Mouse (Mus musculus): ENCODE measurements around the gene Gm4871.

The Gm4871 gene

GRCm38 (mm10) chr5:144990481-144990880, 42.1 kb downstream of the Gm4871 start:
- no peak for DNase-seq (ENCODE audit: low read depth)

GRCm38 (mm10) chr5:144990051-144990450, 42.5 kb downstream of the Gm4871 start:
- DNase-seq (ENCODE audit: low read depth), result no peak

GRCm38 (mm10) chr5:144989061-144989405, 43.5 kb downstream of the Gm4871 start:
- DNase-seq (ENCODE audit: low read depth), result no peak

- DNase-seq (ENCODE audit: low read depth), result peak; percentile 92
Measured at GRCm38 (mm10) chr5:144988340-144989060, 44.1 kb downstream of the Gm4871 start.

GRCm38 (mm10) chr5:144987561-144987960, 45.0 kb downstream of the Gm4871 start:
- DNase-seq (ENCODE audit: low read depth), result no peak

- no peak for DNase-seq (ENCODE audit: low read depth)
Measured at GRCm38 (mm10) chr5:144984839-144985238, 47.7 kb downstream of the Gm4871 start.

GRCm38 (mm10) chr5:144983227-144983626, 49.3 kb downstream of the Gm4871 start:
- no peak for DNase-seq (ENCODE audit: low read depth)
